Mouse (Mus musculus) heart, embryonic 16.5 days (tissue): ENCODE data around the gene Trim12c. TPM values are rescaled to one million over a fixed set of nuclear protein-coding genes. Genes with fewer than 3 reads are reported as not detected.
A peak's percentile ranks its signal among the peaks of the same experiment; 100 is the strongest.
"Not testable (repeated sequence)": the region's sequence is repeated elsewhere in the genome, so short reads cannot be mapped to it uniquely, and the experiment has no call there.

Experiments used
- ATAC-seq: fragments of 200-750 bp; cut with Nextera tagmentation; replicated peaks from 2 replicates; pipeline ENCODE4 v1.8.0; 2017; ENCODE audit warnings: moderate number of reproducible peaks; ENCODE audit not compliant: insufficient read depth, low FRiP score; ENCODE audit errors: extremely low read depth
- H3K27ac ChIP-seq: fragments of 300-500 bp; sonication (generic); 2 replicates; pipeline ENCODE4 v1.5.1; 2014; ENCODE audit warnings: mild to moderate bottlenecking, low read length, control low read depth, moderate library complexity
- H3K27me3 ChIP-seq: fragments of 300-500 bp; sonication (generic); 2 replicates; pipeline ENCODE4 v1.6.1; 2014; ENCODE audit warnings: low read length, mixed read lengths; ENCODE audit not compliant: control insufficient read depth, insufficient read depth
- H3K36me3 ChIP-seq: fragments of 300-500 bp; sonication (generic); 2 replicates; pipeline ENCODE4 v1.6.1; 2014; ENCODE audit not compliant: control insufficient read depth, insufficient read depth
- H3K4me1 ChIP-seq: fragments of 300-500 bp; sonication (generic); 2 replicates; pipeline ENCODE4 v1.6.1; 2014; ENCODE audit warnings: low read length, mixed read lengths; ENCODE audit not compliant: control insufficient read depth, insufficient read depth
- H3K4me2 ChIP-seq: fragments of 300-500 bp; sonication (generic); 2 replicates; pipeline ENCODE4 v1.6.1; 2014; ENCODE audit warnings: low read depth, mild to moderate bottlenecking, control low read depth, low read length
- H3K4me3 ChIP-seq: fragments of 300-500 bp; sonication (generic); 2 replicates; pipeline ENCODE4 v1.5.1; 2014; ENCODE audit warnings: mild to moderate bottlenecking, control low read depth, low read length
- H3K9ac ChIP-seq: fragments of 300-500 bp; sonication (generic); 2 replicates; pipeline ENCODE4 v1.6.1; 2014; ENCODE audit warnings: low read length, control low read depth
- H3K9me3 ChIP-seq: fragments of 300-500 bp; sonication (generic); replicated peaks from 2 replicates; pipeline ENCODE4 v1.6.1; 2016; ENCODE audit warnings: low read length; ENCODE audit not compliant: control insufficient read depth
- WGBS: fragments of 180-500 bp; shearing (Covaris S2); extraction: QIAGEN DNeasy Blood & Tissue Kit; methylation state at CpG from one replicate; pipeline ENCODE4 v1.1.7; 2014; 5-methylcytosine and 5-hydroxymethylcytosine counted together
- polyA plus RNA-seq: library from polyadenylated mRNA; unstranded; fragments of >200 nt; fragmentation: Nextera tagmentation; extraction: Ambion mirVana; gene quantifications from 2 replicates; pipeline ENCODE4 v1.2.1, GENCODE M21; 2015

Gene Trim12c
- polyA plus RNA-seq, 1 experiment from 2014 or later: 2.9 TPM

- H3K36me3 ChIP-seq, H3K9me3 ChIP-seq, H3K27ac ChIP-seq, H3K9ac ChIP-seq, H3K27me3 ChIP-seq, ATAC-seq, H3K4me1 ChIP-seq, H3K4me2 ChIP-seq, H3K4me3 ChIP-seq: not testable (repeated sequence)
- 52% methylated on average over 3 of the region's 3 CpGs for WGBS
Measured at GRCm38 (mm10) chr7:104335547-104335946, 17.6 kb downstream of the Trim12c start.

- not testable (repeated sequence) for H3K36me3 ChIP-seq, H3K9me3 ChIP-seq, ATAC-seq, H3K4me3 ChIP-seq, H3K27ac ChIP-seq, H3K4me2 ChIP-seq, H3K27me3 ChIP-seq, H3K4me1 ChIP-seq, H3K9ac ChIP-seq
- 81% methylated on average over 2 of the region's 2 CpGs for WGBS
Measured at GRCm38 (mm10) chr7:104329171-104329570, 24.0 kb downstream of the Trim12c start, which contains the start of gene Trim34b. Trim34b (plus strand) TSS chr7:104329471.

- WGBS: 66% methylated on average over 9 of the region's 9 CpGs
- Histone ChIP-seq H3K4me1 (no peaks in the 10 kb centered on the region), H3K4me2 (no peak overlapping the region), H3K9ac (no peak overlapping the region), H3K27ac (no peak overlapping the region), H3K27me3 (no peaks in the 10 kb centered on the region), H3K36me3 (no peaks in the 10 kb centered on the region), H3K4me3 (no peak overlapping the region), H3K9me3 (no peaks in the 10 kb centered on the region)
- ATAC-seq: no peak
Measured at GRCm38 (mm10) chr7:104322028-104322427, 31.1 kb downstream of the Trim12c start.

- 19% methylated on average over 4 of the region's 4 CpGs for WGBS
- H3K9me3 ChIP-seq: not testable (repeated sequence)
- peak within 1 kb of the TSS; percentile 76 for H3K27ac ChIP-seq
Measured at GRCm38 (mm10) chr7:104315369-104316080, 37.6 kb downstream of the Trim12c start, which contains the start of gene Trim12a. Trim12a (minus strand) TSS chr7:104315466.

GRCm38 (mm10) chr7:104314796-104315353 lies 38.3 kb downstream of the Trim12c start:
- Histone ChIP-seq H3K4me3 (peak overlapping the region; percentile 68), H3K9ac (peak overlapping the region; percentile 69), H3K4me2 (peak overlapping the region; percentile 62), H3K9me3 (no peaks in the 10 kb centered on the region), H3K27ac (peak overlapping the region; percentile 76), H3K27me3 (no peaks in the 10 kb centered on the region), H3K4me1 (no peaks in the 10 kb centered on the region), H3K36me3 (no peaks in the 10 kb centered on the region)
- WGBS: 5% methylated on average over 15 of the region's 15 CpGs
- peak; percentile 54; the same call in 1 of the 2 replicates for ATAC-seq

More at GRCm38 (mm10) chr7:104315369-104316080, 37.6 kb downstream of the Trim12c start, which contains the start of gene Trim12a:
- H3K36me3 ChIP-seq, H3K27me3 ChIP-seq, H3K4me1 ChIP-seq: not testable (repeated sequence)
- Histone ChIP-seq H3K4me2 (peak within 1 kb of the TSS; percentile 62), H3K4me3 (peak within 1 kb of the TSS; percentile 68), H3K9ac (peak within 1 kb of the TSS; percentile 69)
- peak; percentile 97 for ATAC-seq

GRCm38 (mm10) chr7:104291638-104292400 lies 61.3 kb downstream of the Trim12c start:
- H3K4me3 ChIP-seq: no peak overlapping the region
- H3K9me3 ChIP-seq: no peaks in the 10 kb centered on the region
- no peaks in the 10 kb centered on the region for H3K27me3 ChIP-seq
- no peaks in the 10 kb centered on the region for H3K36me3 ChIP-seq
- H3K4me1 ChIP-seq: no peaks in the 10 kb centered on the region
- H3K27ac ChIP-seq: no peak overlapping the region
- no peak overlapping the region for H3K4me2 ChIP-seq
- WGBS: 74% methylated on average over 5 of the region's 5 CpGs
- ATAC-seq: no peak
- no peak overlapping the region for H3K9ac ChIP-seq

GRCm38 (mm10) chr7:104290641-104291040 lies 62.5 kb downstream of the Trim12c start:
- Histone ChIP-seq H3K36me3 (no peaks in the 10 kb centered on the region), H3K4me2 (no peak overlapping the region), H3K27me3 (no peaks in the 10 kb centered on the region), H3K4me3 (no peak overlapping the region), H3K9ac (no peak overlapping the region), H3K9me3 (no peaks in the 10 kb centered on the region), H3K27ac (no peak overlapping the region), H3K4me1 (no peaks in the 10 kb centered on the region)
- ATAC-seq: no peak
- 70% methylated on average over 1 of the region's 1 CpGs for WGBS
